Mouse (Mus musculus): ENCODE measurements around the gene Stard3. TPM values are rescaled to one million over a fixed set of nuclear protein-coding genes. Genes with fewer than 3 reads are reported as not detected.

Stard3 gene
- 31.0 and 32.8 TPM in 2 replicates for polyA plus RNA-seq (2014; fragmentation: Nextera tagmentation; extraction: Ambion mirVana)

DNA sequence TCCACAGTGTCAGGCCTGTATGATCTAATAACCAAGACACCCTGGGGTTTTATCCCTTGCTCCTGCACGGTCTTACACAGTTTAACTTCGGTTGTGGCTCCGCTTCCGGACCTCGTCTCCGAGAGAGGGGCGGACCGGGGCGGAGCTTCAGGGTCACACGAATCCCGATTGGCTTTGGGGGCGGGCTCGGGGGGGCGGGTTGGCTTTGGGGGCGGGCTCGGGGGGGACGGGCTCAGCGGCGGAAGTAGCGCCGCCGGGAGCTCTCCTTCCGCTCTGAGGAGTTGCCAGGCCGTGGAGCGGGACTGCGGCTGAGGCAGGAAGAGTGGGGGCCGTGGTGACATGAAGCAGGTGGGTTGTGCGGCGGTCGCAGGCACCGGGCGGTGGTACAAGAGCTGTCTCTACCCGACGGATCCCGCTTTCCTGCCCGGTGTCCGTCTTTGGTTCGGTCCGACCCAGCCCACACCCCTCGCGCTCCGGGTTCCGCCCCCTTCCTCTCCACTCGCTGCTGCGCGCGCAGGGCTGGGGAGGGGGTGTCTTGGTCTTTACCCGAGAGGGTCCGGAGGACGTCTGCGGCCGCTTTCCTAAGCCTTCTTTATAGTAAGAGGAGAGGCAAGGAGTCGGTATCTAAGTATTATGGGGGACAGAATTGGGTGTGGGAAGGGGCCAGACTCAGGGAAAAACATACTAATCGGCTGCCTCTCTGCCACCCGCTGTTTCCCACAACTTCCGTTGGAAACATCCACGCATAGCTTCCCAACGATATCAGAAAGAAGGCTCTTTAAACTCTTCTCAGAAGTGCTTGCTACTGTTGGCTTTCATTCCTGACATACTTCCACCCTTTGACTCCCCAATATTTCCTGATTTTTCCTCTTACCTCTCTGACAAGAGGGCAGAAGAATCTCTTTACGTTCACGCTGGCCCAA, at the start of gene Stard3:
TSS of gene Stard3 (plus strand) at position 208 of the 923 bp plus-strand sequence.
- DNase-seq (ENCODE audit: low spot score) (peak; percentile 95), ATAC-seq (ENCODE audit: low read depth) (peak; percentile 92)
- under 1% methylated on average over 27 of the region's 60 CpGs for WGBS
- H3K4me3 ChIP-seq (ENCODE audit: low read depth, low read length), result peak within 1 kb of the TSS; percentile 65
- H3K9ac ChIP-seq (ENCODE audit: low read depth, low read length), result peak within 1 kb of the TSS; percentile 76
- no peaks in the 10 kb centered on the region for H3K9me3 ChIP-seq (ENCODE audit: control insufficient read depth, low read length)
- peak within 1 kb of the TSS; percentile 84 for H3K27ac ChIP-seq (replicated peaks; ENCODE audit: low read depth, low read length)
- H3K4me1 ChIP-seq (ENCODE audit: control insufficient read depth, insufficient read depth, low read length), result peaks cover 8% of the 10 kb centered on the region; the same call in 1 of the 2 replicates
- peaks cover 12% of the 10 kb centered on the region; the same call in 1 of the 2 replicates for H3K27me3 ChIP-seq (replicated peaks; ENCODE audit: control insufficient read depth, insufficient read depth, low read length)
- H3K4me2 ChIP-seq (ENCODE audit: low read depth, low read length), result peak within 1 kb of the TSS; percentile 79
- no peaks in the 10 kb centered on the region for H3K36me3 ChIP-seq (ENCODE audit: control insufficient read depth, insufficient read depth, low read length)

DNA sequence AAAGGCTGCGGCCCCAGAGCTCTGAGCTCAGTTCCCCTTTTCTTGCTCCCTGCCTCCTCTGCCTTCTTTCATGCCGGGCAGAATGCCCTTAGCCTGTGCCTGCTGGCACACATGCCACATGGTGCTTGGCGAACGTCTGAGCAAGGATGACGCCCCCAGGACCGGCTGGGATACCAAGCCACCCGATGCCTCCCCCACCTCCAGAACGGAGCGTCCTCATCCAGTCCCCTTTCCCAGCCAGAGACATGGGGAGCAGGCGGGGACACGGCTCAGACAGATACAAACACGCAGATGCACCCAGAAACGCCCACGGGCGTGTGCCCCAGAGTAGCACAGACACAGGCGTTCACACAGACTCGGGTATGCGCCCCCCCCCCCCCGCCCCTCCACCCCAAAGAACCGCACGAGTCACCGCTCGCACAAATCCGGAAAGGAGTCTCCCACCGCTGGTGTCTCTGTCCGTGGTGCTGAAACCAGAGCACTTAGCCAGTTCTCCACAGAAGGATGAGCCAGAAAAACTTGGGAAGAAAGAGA, 44.3 kb upstream of the Stard3 start:
- DNase-seq (ENCODE audit: low spot score) (peak; percentile 85), ATAC-seq (ENCODE audit: low read depth) (no peak)
- H3K4me3 ChIP-seq (ENCODE audit: low read depth, low read length), result no peak overlapping the region
- peaks cover 56% of the 10 kb centered on the region for H3K27me3 ChIP-seq (replicated peaks; ENCODE audit: control insufficient read depth, insufficient read depth, low read length)
- H3K9ac ChIP-seq (ENCODE audit: low read depth, low read length), result no peak overlapping the region
- WGBS, result 2% methylated on average over 24 of the region's 26 CpGs
- H3K4me1 ChIP-seq (ENCODE audit: control insufficient read depth, insufficient read depth, low read length), result no peaks in the 10 kb centered on the region; the same call in 1 of the 2 replicates
- H3K27ac ChIP-seq (replicated peaks; ENCODE audit: low read depth, low read length), result no peak overlapping the region
- H3K9me3 ChIP-seq (ENCODE audit: control insufficient read depth, low read length), result no peaks in the 10 kb centered on the region
- H3K4me2 ChIP-seq (ENCODE audit: low read depth, low read length), result peak overlapping the region; percentile 37; the same call in 1 of the 2 replicates
- no peaks in the 10 kb centered on the region for H3K36me3 ChIP-seq (ENCODE audit: control insufficient read depth, insufficient read depth, low read length)

DNA sequence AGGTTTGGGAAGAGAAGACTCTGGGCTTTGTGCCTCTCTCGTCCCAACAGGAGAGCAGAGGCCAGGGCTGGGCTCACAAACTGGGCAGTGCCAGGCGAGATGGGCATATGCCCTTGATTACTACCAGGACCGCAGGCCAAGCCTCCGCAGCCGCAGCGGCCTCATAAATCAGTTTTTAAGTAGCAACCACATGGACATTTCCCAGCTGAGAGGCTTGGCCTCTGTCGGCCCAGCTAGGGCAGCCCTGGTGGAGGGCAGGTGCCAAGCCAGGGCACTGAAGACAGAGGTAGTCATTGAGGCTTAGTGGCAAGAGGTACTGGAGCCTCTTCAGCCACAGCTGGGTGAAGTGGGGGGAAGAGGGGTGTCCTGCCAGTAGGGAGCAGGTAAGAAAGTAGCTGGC, 40.7 kb upstream of the Stard3 start:
- H3K36me3 ChIP-seq (ENCODE audit: control insufficient read depth, insufficient read depth, low read length), result no peaks in the 10 kb centered on the region
- H3K4me3 ChIP-seq (ENCODE audit: low read depth, low read length), result no peak overlapping the region
- no peak overlapping the region for H3K9ac ChIP-seq (ENCODE audit: low read depth, low read length)
- WGBS, result 2% methylated on average over 7 of the region's 7 CpGs
- H3K4me2 ChIP-seq (ENCODE audit: low read depth, low read length), result no peak overlapping the region
- H3K4me1 ChIP-seq (ENCODE audit: control insufficient read depth, insufficient read depth, low read length), result peaks cover 4% of the 10 kb centered on the region; the same call in 1 of the 2 replicates
- H3K27ac ChIP-seq (replicated peaks; ENCODE audit: low read depth, low read length), result no peak overlapping the region
- H3K27me3 ChIP-seq (replicated peaks; ENCODE audit: control insufficient read depth, insufficient read depth, low read length), result peaks cover 86% of the 10 kb centered on the region
- no peaks in the 10 kb centered on the region for H3K9me3 ChIP-seq (ENCODE audit: control insufficient read depth, low read length)
- ATAC-seq (ENCODE audit: low read depth) (no peak), DNase-seq (ENCODE audit: low spot score) (no peak)

DNA sequence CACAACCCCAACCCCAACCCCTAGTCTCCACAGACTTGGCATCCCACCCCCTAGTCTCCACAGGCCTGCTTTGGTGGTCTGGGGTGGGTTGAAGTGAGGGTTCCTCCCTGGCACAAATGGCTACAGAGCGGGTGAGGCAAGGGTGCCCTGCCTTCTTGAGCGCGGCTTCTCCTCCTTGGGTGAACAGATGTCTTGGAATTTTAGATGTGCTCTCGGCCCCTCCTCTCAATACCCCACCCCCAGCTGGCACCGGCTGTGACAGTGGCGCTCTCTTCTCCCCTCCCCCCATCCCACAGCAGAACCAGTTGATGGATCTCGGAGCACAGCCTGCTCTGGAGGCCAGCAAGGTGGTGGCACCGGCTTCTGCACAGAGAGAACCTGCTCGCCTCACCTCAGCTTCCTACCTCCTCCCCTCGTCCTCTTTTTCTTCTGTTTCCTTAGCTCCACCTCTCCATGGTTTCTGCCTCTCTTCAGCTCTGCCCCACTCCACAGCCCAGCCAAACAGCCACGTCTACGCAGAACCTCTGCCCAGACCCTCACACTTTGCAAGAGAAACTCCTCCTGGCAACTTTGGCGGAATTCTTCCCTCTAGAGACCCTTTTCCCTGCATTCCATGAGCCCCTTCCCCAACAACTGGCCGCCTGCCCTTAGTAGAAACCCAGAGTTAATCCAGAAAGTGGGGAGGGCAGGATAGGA, 39.6 kb upstream of the Stard3 start:
- Histone ChIP-seq H3K4me2 (ENCODE audit: low read depth, low read length) (0 out of 2 replicates have a peak overlapping the region, but pooled peaks have one; percentile 4), H3K27me3 (replicated peaks; ENCODE audit: control insufficient read depth, insufficient read depth, low read length) (peaks cover 94% of the 10 kb centered on the region), H3K4me3 (ENCODE audit: low read depth, low read length) (no peak overlapping the region), H3K27ac (replicated peaks; ENCODE audit: low read depth, low read length) (no peak overlapping the region), H3K36me3 (ENCODE audit: control insufficient read depth, insufficient read depth, low read length) (no peaks in the 10 kb centered on the region), H3K9me3 (ENCODE audit: control insufficient read depth, low read length) (no peaks in the 10 kb centered on the region), H3K4me1 (ENCODE audit: control insufficient read depth, insufficient read depth, low read length) (peaks cover 4% of the 10 kb centered on the region; the same call in 1 of the 2 replicates), H3K9ac (ENCODE audit: low read depth, low read length) (no peak overlapping the region)
- ATAC-seq (ENCODE audit: low read depth) (no peak), DNase-seq (ENCODE audit: low spot score) (no peak)
- WGBS, result under 1% methylated on average over 11 of the region's 14 CpGs

DNA sequence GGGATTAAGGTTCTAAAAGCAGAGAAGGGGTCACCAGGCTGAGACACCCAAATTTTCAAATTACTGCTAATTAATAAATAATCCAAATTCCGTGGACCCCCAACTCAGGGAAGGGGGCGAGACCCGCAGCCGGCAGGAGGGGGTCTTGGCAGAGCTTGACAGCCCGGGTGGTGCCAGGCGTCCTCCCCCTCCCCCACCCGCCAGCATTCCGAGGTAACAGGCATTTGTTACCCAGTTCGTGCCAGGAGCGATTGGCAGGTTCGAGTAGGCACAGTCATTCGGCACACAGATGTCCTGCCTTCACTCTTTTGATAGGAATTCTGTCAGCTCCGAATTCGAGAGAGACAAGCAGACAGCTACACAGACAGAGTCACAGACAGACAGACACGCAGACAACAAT, 39.0 kb upstream of the Stard3 start:
- Histone ChIP-seq H3K4me3 (ENCODE audit: low read depth, low read length) (no peak overlapping the region), H3K4me2 (ENCODE audit: low read depth, low read length) (no peak overlapping the region), H3K4me1 (ENCODE audit: control insufficient read depth, insufficient read depth, low read length) (peaks cover 4% of the 10 kb centered on the region; the same call in 1 of the 2 replicates), H3K9ac (ENCODE audit: low read depth, low read length) (no peak overlapping the region), H3K27ac (replicated peaks; ENCODE audit: low read depth, low read length) (no peak overlapping the region), H3K36me3 (ENCODE audit: control insufficient read depth, insufficient read depth, low read length) (no peaks in the 10 kb centered on the region), H3K27me3 (replicated peaks; ENCODE audit: control insufficient read depth, insufficient read depth, low read length) (peaks cover 94% of the 10 kb centered on the region), H3K9me3 (ENCODE audit: control insufficient read depth, low read length) (no peaks in the 10 kb centered on the region)
- 2% methylated on average over 15 of the region's 15 CpGs for WGBS
- no peak for ATAC-seq (ENCODE audit: low read depth)
- no peak for DNase-seq (ENCODE audit: low spot score)

- no peak overlapping the region for H3K9ac ChIP-seq (ENCODE audit: low read depth, low read length)
- WGBS, result 14% methylated on average over 4 of the region's 4 CpGs
- H3K9me3 ChIP-seq (ENCODE audit: control insufficient read depth, low read length), result no peaks in the 10 kb centered on the region
- peaks cover 4% of the 10 kb centered on the region; the same call in 1 of the 2 replicates for H3K4me1 ChIP-seq (ENCODE audit: control insufficient read depth, insufficient read depth, low read length)
- H3K4me3 ChIP-seq (ENCODE audit: low read depth, low read length), result no peak overlapping the region
- no peak overlapping the region for H3K27ac ChIP-seq (replicated peaks; ENCODE audit: low read depth, low read length)
- H3K4me2 ChIP-seq (ENCODE audit: low read depth, low read length), result no peak overlapping the region
- peaks cover 94% of the 10 kb centered on the region for H3K27me3 ChIP-seq (replicated peaks; ENCODE audit: control insufficient read depth, insufficient read depth, low read length)
- no peaks in the 10 kb centered on the region for H3K36me3 ChIP-seq (ENCODE audit: control insufficient read depth, insufficient read depth, low read length)
- DNase-seq (ENCODE audit: low spot score), result no peak
- no peak for ATAC-seq (ENCODE audit: low read depth)
These were observed 38.6 kb upstream of the Stard3 start for GRCm38 (mm10) chr11:98319544-98319943.

DNA sequence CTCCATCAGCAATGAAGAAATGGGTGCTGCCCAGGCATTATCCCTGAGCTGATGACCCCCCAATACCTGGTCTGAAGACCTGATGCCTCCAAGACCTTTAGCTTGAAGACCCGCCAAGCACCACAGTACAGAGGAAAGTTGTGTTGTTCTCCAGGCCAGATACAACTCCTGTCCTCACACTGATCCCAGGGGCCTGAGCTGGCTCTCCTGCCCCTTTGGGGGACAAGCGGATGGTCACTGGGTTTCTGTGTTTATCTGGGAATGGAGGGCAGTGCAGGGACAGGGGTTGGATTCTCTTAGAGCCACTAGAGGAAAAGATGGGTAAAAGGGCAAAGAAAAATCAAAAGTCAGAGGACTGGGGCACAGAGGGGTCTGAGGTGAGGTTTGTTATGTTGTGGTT, 38.2 kb upstream of the Stard3 start:
- no peak overlapping the region for H3K9ac ChIP-seq (ENCODE audit: low read depth, low read length)
- H3K4me3 ChIP-seq (ENCODE audit: low read depth, low read length), result no peak overlapping the region
- H3K9me3 ChIP-seq (ENCODE audit: control insufficient read depth, low read length), result no peaks in the 10 kb centered on the region
- H3K27ac ChIP-seq (replicated peaks; ENCODE audit: low read depth, low read length), result no peak overlapping the region
- H3K4me2 ChIP-seq (ENCODE audit: low read depth, low read length), result no peak overlapping the region
- no peak for DNase-seq (ENCODE audit: low spot score)
- no peaks in the 10 kb centered on the region for H3K36me3 ChIP-seq (ENCODE audit: control insufficient read depth, insufficient read depth, low read length)
- 5% methylated on average over 2 of the region's 2 CpGs for whole genome bisulfite sequencing
- ATAC-seq (ENCODE audit: low read depth), result no peak
- H3K27me3 ChIP-seq (replicated peaks; ENCODE audit: control insufficient read depth, insufficient read depth, low read length), result peaks cover 97% of the 10 kb centered on the region
- H3K4me1 ChIP-seq (ENCODE audit: control insufficient read depth, insufficient read depth, low read length), result peaks cover 4% of the 10 kb centered on the region; the same call in 1 of the 2 replicates

DNA sequence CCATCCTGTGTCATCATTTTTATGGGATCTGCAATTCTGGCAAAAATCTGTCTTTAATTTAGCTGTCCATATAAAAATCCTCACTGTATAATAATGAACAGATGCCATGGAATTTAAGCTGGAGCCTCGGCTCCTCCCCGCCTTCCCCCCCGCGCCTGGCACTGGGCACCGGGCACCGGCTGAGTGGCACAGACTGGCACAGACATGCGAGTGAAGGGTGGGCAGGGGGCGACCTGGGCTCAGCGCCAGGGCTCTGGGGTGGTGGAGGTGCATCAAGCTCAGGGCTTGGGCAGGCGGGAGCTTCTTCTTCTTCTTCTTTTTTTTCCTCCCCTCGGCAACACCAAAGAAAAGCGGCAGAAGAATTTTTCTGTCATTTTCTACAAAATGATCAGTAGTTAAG, 37.8 kb upstream of the Stard3 start:
- 3% methylated on average over 12 of the region's 12 CpGs for whole genome bisulfite sequencing
- H3K4me3 ChIP-seq (ENCODE audit: low read depth, low read length), result peak overlapping the region; percentile 13; the same call in 1 of the 2 replicates
- peak overlapping the region; percentile 40 for H3K4me2 ChIP-seq (ENCODE audit: low read depth, low read length)

More for the DNA sequence above, 37.8 kb upstream of the Stard3 start:
- Histone ChIP-seq H3K9ac (ENCODE audit: low read depth, low read length) (no peak overlapping the region), H3K36me3 (ENCODE audit: control insufficient read depth, insufficient read depth, low read length) (no peaks in the 10 kb centered on the region), H3K4me1 (ENCODE audit: control insufficient read depth, insufficient read depth, low read length) (peaks cover 4% of the 10 kb centered on the region; the same call in 1 of the 2 replicates), H3K9me3 (ENCODE audit: control insufficient read depth, low read length) (no peaks in the 10 kb centered on the region), H3K27me3 (replicated peaks; ENCODE audit: control insufficient read depth, insufficient read depth, low read length) (peaks cover 100% of the 10 kb centered on the region), H3K27ac (replicated peaks; ENCODE audit: low read depth, low read length) (no peak overlapping the region)
- ATAC-seq (ENCODE audit: low read depth) (no peak), DNase-seq (ENCODE audit: low spot score) (no peak)
